ENCODE assay signal across 7 mouse cellular contexts in the genomic region with DNA sequence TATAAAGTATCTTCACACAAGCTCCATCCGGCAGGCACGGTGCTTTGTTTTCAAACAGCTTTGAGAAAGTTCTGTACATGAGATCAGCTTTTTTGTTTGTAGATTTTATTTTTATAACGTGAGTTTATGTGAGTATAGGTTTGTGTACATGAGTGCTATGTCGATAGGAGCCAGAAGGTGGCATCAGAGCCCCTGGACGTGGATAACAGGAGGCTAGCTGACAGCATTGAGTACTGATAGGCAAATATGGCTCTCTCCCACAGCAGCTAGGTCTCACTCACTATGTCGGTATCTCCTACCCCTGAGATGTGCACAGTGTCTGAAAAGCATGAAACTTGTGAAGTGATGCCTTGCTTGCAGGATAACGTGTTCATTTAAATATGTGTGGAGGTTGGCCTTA. TPM values are rescaled to one million over a fixed set of nuclear protein-coding genes. Genes with fewer than 3 reads are reported as not detected.
DNase-seq lines count a peak whose midpoint lies in the region; ATAC-seq and TF ChIP-seq lines count a peak whose summit lies in the region.

No protein-coding gene starts in this region.

- no peaks in the 10 kb centered on the region for H3K27me3 ChIP-seq in kidney, postnatal 0 days (ENCODE audit: insufficient read depth, low read length)

- no peak overlapping the region for H3K4me3 ChIP-seq in kidney, postnatal 0 days (replicated peaks; ENCODE audit: low read depth, low read length)
- H3K4me3 ChIP-seq in lung, adult 2 months (replicated peaks; ENCODE audit: extremely low read depth, low read depth, low read length): no peak overlapping the region

- H3K27ac ChIP-seq in kidney, postnatal 0 days: no peak overlapping the region

- DNase-seq in urinary bladder, postnatal 14 days (ENCODE audit: low spot score): peak; percentile 57
- DNase-seq in urinary bladder, postnatal 10 days (ENCODE audit: low spot score): no peak
- peak; percentile 62 for DNase-seq in adipocyte (ENCODE audit: low spot score)
- DNase-seq in embryo, embryonic 10.5 days (ENCODE audit: low spot score): peak; percentile 73
- peak; percentile 61 for DNase-seq in kidney, postnatal 0 days (ENCODE audit: low spot score)
- DNase-seq in lung, adult 2 months: peak; percentile 28
- DNase-seq in right cerebral cortex, postnatal 10 days (ENCODE audit: low spot score in 2 of 2): peak; percentile 42 to 53

- no peaks in the 10 kb centered on the region for H3K4me1 ChIP-seq in kidney, postnatal 0 days (replicated peaks; ENCODE audit: insufficient read depth, low read length)
- H3K4me1 ChIP-seq in lung, adult 2 months (ENCODE audit: control insufficient read depth, insufficient read depth, low read length): no peaks in the 10 kb centered on the region; the same call in 1 of the 2 replicates

- whole genome bisulfite sequencing in kidney, postnatal 0 days: 43% methylated on average over 7 of the region's 7 CpGs
- 44% methylated on average over 7 of the region's 7 CpGs for WGBS in lung, adult 2 months

- peak; percentile 69 for TF ChIP-seq CTCF in kidney, postnatal 0 days (IDR thresholded peaks at IDR 0.05; ENCODE audit: low read depth)
- peak; percentile 57 for TF ChIP-seq CTCF in lung, adult 2 months (IDR thresholded peaks at IDR 0.05; ENCODE audit: insufficient read depth, low read length)

- H3K4me2 ChIP-seq in kidney, postnatal 0 days (ENCODE audit: low read length): no peak overlapping the region

- no peaks in the 10 kb centered on the region for H3K9me3 ChIP-seq in kidney, postnatal 0 days (replicated peaks; ENCODE audit: low read length)

- 0 out of 2 replicates have a peak, but pooled peaks cover 3% of the 10 kb centered on the region for H3K36me3 ChIP-seq in kidney, postnatal 0 days (ENCODE audit: insufficient read depth, low read length)

- ATAC-seq in kidney, postnatal 0 days (replicated peaks; ENCODE audit: low FRiP score, low read depth): no peak

- H3K9ac ChIP-seq in kidney, postnatal 0 days (ENCODE audit: low read depth, low read length): no peak overlapping the region

- no peak for TF ChIP-seq POLR2A in lung, adult 2 months (IDR thresholded peaks at IDR 0.05; ENCODE audit: borderline replicate concordance, extremely low read depth, low read depth, low read length)

RNA-seq across cellular contexts. Expression of a gene that starts 1.3 kb away (rescaled TPM):
- 24.7 and 29.7 TPM in 2 replicates for polyA plus RNA-seq in kidney, postnatal 0 days (2015; fragmentation: Nextera tagmentation; extraction: Ambion mirVana)
- polyA plus RNA-seq in lung, adult 2 months (2012; rRNA removed): 1.5 and 1.8 TPM in 2 replicates

RNA-seq across cellular contexts. Expression of a gene that starts 48.2 kb away (rescaled TPM):
- 7.2 and 7.6 TPM in 2 replicates for polyA plus RNA-seq in kidney, postnatal 0 days (2015; fragmentation: Nextera tagmentation; extraction: Ambion mirVana)
- polyA plus RNA-seq in lung, adult 2 months (2012; rRNA removed): 2.8 and 4.4 TPM in 2 replicates

RNA-seq across cellular contexts. Expression of a gene that starts 48.3 kb away (rescaled TPM):
- polyA plus RNA-seq in kidney, postnatal 0 days (2015; fragmentation: Nextera tagmentation; extraction: Ambion mirVana): 6.4 and 7.1 TPM in 2 replicates
- 2.5 and 3.0 TPM in 2 replicates for polyA plus RNA-seq in lung, adult 2 months (2012; rRNA removed)

RNA-seq across cellular contexts. Expression of a gene that starts 54.2 kb away (rescaled TPM):
- polyA plus RNA-seq in kidney, postnatal 0 days (2015; fragmentation: Nextera tagmentation; extraction: Ambion mirVana): 9.9 and 10.3 TPM in 2 replicates
- polyA plus RNA-seq in lung, adult 2 months (2012; rRNA removed): 14.5 and 24.6 TPM in 2 replicates
